Mouse (Mus musculus) limb, embryonic 10.5 days (tissue): ENCODE results near the gene Rbfox3. TPM values are rescaled to one million over a fixed set of nuclear protein-coding genes. Genes with fewer than 3 reads are reported as not detected.

ENCODE experiments used
- DNase-seq: peaks from one replicate; pipeline ENCODE4 v3.0.0-alpha.2; 2017; ENCODE audit warnings: low spot score
- H3K27ac ChIP-seq: fragments of 300-500 bp; sonication (generic); 2 replicates; pipeline ENCODE4 v1.5.1; 2016; ENCODE audit warnings: mild to moderate bottlenecking
- H3K27me3 ChIP-seq: fragments of 300-500 bp; sonication (generic); 2 replicates; pipeline ENCODE4 v1.6.1; 2016; ENCODE audit warnings: low read depth, mild to moderate bottlenecking; ENCODE audit not compliant: poor library complexity, severe bottlenecking
- H3K36me3 ChIP-seq: fragments of 300-500 bp; sonication (generic); 2 replicates; pipeline ENCODE4 v1.6.1; 2016; ENCODE audit warnings: mild to moderate bottlenecking, moderate library complexity
- H3K4me1 ChIP-seq: fragments of 300-500 bp; sonication (generic); 2 replicates; pipeline ENCODE4 v1.6.1; 2016
- H3K4me3 ChIP-seq: fragments of 300-500 bp; sonication (generic); 2 replicates; pipeline ENCODE4 v1.5.1; 2016; ENCODE audit warnings: mild to moderate bottlenecking, moderate library complexity
- H3K9me3 ChIP-seq: fragments of 300-500 bp; sonication (generic); replicated peaks from 2 replicates; pipeline ENCODE4 v1.6.1; 2016; ENCODE audit warnings: mild to moderate bottlenecking
- WGBS: fragments of 180-500 bp; shearing (Covaris S2); methylation state at CpG from one replicate; pipeline ENCODE4 v1.1.7; 2016; 5-methylcytosine and 5-hydroxymethylcytosine counted together
- polyA plus RNA-seq: library from polyadenylated mRNA; unstranded; fragments of >200 nt; fragmentation: Nextera tagmentation; extraction: Ambion mirVana; gene quantifications from 2 replicates; pipeline ENCODE4 v1.2.1, GENCODE M21; 2016

The Rbfox3 gene
- polyA plus RNA-seq, 1 experiment from 2014 or later, result 1.7 TPM

DNA sequence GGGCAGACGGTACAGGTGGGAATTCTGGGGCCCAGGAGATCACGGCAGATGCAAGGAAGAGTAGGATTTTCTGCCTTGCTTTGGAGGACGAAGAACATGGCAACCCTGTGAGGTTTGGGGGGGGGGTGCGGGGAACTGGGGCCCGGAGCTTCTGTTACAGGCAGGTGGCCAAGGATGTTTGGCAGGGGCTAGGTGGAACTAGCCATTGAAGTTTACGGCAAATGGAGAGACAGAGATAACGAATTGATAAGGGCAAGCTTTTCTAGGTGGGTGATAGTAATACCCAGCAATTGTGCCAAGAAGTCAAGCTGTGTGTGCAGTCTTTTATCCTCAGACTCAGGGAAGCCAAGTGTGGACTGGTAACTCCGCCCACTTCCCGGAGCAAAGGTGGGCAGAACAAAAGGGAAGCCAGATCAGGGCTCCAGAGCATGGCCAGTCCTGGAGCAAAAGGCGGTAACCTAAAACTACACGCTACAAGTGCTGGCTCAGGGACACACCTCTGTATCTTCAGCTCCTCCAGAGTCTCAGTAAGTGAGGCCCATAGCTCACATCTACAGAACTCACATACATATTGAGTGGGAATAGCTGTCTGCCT lies 443.9 kb downstream of the Rbfox3 start:
- no peak for DNase-seq
- H3K4me1 ChIP-seq, result peaks cover 21% of the 10 kb centered on the region
- H3K4me3 ChIP-seq, result no peak overlapping the region
- no peaks in the 10 kb centered on the region for H3K27me3 ChIP-seq
- H3K9me3 ChIP-seq, result no peaks in the 10 kb centered on the region
- no peak overlapping the region for H3K27ac ChIP-seq
- no peaks in the 10 kb centered on the region for H3K36me3 ChIP-seq
- WGBS, result 78% methylated on average over 11 of the region's 11 CpGs

DNA sequence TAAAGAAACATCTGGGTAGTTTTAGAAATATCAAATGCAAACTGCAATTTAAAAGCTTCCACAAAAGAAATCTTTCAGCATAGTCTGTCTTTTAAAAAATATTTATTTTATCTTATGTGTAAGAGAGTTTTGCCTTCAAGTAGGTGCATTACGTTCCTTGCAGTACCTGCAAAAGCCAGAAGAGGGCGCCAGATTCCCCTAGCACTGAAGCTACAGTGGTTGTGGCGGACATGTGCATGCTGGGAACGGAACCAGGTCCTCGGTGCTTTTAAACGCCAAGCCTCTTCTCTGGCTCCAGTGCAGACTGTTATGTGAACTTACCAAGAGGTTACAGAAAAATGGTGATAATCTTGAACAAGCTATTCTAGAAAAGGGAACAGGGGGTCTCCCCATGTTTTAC lies 451.1 kb downstream of the Rbfox3 start:
- 70% methylated on average over 6 of the region's 6 CpGs for WGBS
- Histone ChIP-seq H3K4me1 (peaks cover 18% of the 10 kb centered on the region), H3K27ac (no peak overlapping the region), H3K36me3 (no peaks in the 10 kb centered on the region), H3K4me3 (no peak overlapping the region), H3K27me3 (no peaks in the 10 kb centered on the region), H3K9me3 (no peaks in the 10 kb centered on the region)
- DNase-seq, result peak; percentile 53

DNA sequence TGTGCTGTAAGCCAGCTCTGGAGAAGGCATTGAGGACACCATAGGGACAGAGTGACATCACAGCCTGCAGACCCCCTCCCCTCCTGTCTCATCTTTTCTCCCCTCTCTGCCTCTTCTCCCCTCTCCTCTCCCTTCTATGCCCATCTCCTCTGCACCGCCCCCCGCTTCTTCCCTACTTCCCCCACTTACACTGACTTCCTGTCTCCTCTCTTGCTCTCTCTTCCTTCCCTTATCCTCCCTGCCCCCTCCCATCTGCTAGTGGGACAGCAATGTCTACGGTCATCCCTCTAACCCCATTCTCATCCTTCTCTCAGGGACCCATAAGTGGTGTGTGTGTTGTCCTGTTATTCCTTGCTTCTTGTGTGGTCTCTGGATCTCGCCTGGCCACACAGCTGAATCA lies 451.9 kb downstream of the Rbfox3 start:
- Histone ChIP-seq H3K27ac (peak overlapping the region; percentile 58; the same call in 1 of the 2 replicates), H3K27me3 (no peaks in the 10 kb centered on the region), H3K9me3 (no peaks in the 10 kb centered on the region), H3K36me3 (no peaks in the 10 kb centered on the region), H3K4me1 (peaks cover 15% of the 10 kb centered on the region), H3K4me3 (no peak overlapping the region)
- DNase-seq, result no peak
- WGBS, result 66% methylated on average over 4 of the region's 4 CpGs

DNA sequence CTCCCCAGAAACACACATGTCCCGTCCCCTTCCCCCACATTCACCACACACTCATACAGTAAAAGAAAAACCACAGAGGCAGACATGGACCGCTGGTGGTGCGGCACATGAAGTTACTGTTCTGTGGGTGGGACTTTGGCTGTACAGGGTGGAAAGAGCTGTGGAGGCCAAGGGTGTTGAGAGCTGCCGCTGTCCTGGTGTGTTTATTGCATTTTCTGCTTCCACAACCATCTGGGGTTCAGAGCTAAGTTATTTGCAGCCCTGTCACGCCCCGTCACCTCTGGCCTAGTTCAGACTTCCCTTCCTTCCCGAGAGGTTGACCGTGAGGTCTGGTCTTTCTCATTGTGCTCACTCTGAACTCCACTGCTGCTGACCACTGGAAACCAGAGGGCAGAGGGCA lies 452.3 kb downstream of the Rbfox3 start:
- 28% methylated on average over 8 of the region's 8 CpGs for WGBS
- H3K27me3 ChIP-seq, result no peaks in the 10 kb centered on the region
- H3K9me3 ChIP-seq, result no peaks in the 10 kb centered on the region
- H3K4me1 ChIP-seq, result peaks cover 13% of the 10 kb centered on the region
- H3K27ac ChIP-seq, result peak overlapping the region; percentile 58
- DNase-seq, result no peak
- H3K36me3 ChIP-seq, result no peaks in the 10 kb centered on the region
- H3K4me3 ChIP-seq, result peak overlapping the region; percentile 7; the same call in 1 of the 2 replicates

DNA sequence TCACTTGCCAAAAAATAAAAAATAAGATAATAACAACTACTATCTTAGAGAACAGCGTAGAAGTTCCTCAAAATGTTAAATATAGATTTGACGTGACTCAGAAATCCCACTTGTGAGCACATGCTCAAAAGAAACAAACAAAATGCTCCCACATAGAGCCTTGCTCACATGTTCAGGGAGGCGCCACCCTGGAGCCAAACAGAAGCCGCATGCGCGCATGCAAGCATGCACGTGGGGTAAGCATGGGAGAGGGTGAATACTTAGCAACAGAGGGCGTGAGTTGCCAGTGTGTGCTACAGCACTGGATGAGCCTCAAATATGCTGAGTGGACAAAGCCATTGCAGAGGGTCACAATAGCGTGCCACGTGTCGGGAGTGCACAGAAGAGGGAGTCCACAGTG lies 454.5 kb downstream of the Rbfox3 start:
- H3K27me3 ChIP-seq, result no peaks in the 10 kb centered on the region
- H3K4me3 ChIP-seq, result no peak overlapping the region
- 85% methylated on average over 11 of the region's 11 CpGs for WGBS
- H3K36me3 ChIP-seq, result no peaks in the 10 kb centered on the region
- H3K4me1 ChIP-seq, result peaks cover 13% of the 10 kb centered on the region
- no peaks in the 10 kb centered on the region for H3K9me3 ChIP-seq
- no peak overlapping the region for H3K27ac ChIP-seq
- DNase-seq, result no peak

DNA sequence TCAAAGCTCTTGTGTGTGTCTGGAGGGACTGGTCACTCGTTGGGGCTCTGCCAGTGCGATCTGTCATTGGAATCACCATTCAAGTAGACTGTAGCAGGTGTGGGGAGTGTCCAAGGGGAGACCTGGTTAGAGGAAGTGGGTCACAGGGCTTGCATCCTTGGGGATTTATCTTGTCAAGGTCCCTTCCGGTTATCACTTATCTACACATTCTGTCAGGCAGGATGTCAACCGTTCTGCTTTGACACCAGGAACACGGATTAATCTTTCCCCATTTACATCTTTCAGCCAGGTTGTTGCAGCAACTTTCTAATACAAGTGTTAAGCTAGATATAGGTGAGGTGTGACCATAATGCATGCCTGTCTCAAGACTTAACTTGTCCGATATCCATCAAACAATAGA lies 455.6 kb downstream of the Rbfox3 start:
- peaks cover 13% of the 10 kb centered on the region for H3K4me1 ChIP-seq

DNA sequence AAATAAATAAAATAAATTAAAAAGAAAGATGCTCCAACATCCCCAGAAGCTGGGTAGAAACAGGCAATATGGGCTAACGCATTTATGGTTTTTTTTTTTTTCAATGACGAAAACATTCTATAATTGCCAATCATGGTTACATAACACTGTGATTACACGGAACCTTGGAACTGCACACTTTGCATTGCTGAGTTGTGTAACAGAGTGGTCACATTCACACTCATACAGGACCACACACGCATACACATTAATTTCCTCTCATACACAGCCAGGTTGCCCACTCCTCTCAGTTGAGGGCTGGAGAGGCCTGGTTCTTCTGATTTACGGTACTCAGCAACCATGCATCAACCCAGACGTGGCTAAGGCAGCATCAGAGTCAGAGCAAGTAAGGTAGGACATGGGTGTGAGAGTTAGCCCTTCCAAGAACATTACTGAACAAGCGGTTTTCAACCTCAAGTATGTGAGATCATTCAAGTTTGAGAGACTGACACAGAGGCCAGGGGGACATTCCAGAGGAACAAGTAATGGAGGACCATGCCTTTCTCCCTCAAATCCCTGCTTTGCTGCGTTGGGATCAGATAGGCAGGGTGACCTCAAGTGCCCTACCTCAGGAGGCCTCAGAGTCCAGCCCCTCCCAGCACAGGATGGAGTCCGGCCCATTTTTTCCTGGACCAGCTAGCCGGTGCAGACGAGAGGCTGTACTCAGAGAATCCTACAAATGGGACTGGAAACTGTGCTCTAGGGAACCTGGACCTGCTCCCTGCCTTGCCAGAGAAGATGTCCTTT lies 457.3 kb downstream of the Rbfox3 start:
- Histone ChIP-seq H3K27me3 (no peaks in the 10 kb centered on the region), H3K4me1 (peaks cover 6% of the 10 kb centered on the region), H3K27ac (no peak overlapping the region), H3K9me3 (no peaks in the 10 kb centered on the region), H3K36me3 (no peaks in the 10 kb centered on the region), H3K4me3 (no peak overlapping the region)
- 78% methylated on average over 11 of the region's 11 CpGs for WGBS
- no peak for DNase-seq

More for the DNA sequence above, 455.6 kb downstream of the Rbfox3 start:
- WGBS, result 89% methylated on average over 6 of the region's 6 CpGs
- Histone ChIP-seq H3K36me3 (no peaks in the 10 kb centered on the region), H3K9me3 (no peaks in the 10 kb centered on the region), H3K27me3 (no peaks in the 10 kb centered on the region), H3K27ac (no peak overlapping the region), H3K4me3 (no peak overlapping the region)
- no peak for DNase-seq

DNA sequence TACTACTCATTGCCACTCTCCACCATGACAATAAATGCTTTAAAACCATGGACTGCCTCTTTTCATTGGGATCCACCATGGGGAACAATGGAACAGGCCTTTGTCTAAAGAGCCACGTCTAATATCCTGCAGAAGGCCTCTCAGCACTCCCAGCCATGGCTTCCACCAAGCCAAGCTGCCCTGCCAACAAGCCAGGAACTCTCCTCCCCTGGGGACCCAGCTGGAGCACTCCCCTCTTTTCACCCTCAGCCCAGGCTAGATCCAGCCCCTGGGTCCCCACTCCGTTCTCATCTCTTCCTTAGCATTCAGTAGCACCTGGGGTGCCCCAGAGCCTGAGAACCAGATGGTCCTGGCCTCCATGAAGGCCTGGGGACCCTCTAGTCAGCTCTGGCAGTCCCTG lies 458.4 kb downstream of the Rbfox3 start:
- no peaks in the 10 kb centered on the region for H3K27me3 ChIP-seq
- H3K4me3 ChIP-seq, result no peak overlapping the region
- DNase-seq, result no peak
- no peak overlapping the region for H3K27ac ChIP-seq
- no peaks in the 10 kb centered on the region for H3K36me3 ChIP-seq
- WGBS, result 73% methylated on average over 2 of the region's 2 CpGs
- no peaks in the 10 kb centered on the region for H3K9me3 ChIP-seq
- H3K4me1 ChIP-seq, result peaks cover 3% of the 10 kb centered on the region; the same call in 1 of the 2 replicates

DNA sequence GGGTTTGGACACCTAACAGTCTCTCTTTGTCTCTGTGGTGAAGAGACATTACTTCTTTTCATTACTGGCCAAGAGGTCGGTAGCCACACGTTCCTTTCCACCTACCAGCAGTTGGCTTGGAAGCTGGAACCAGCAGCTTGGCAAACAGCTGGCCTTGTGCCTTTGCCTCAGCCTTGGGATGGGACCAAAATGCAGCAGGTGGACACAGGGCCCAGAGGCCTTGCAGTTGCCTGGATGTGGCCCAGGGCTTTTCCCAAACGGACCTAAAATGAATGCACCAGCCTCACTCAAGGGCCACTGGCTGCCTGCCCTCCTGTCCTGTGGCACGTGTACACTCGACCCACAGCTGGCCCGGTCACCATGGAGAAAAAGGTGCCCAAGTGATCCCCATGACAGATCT lies 460.2 kb downstream of the Rbfox3 start:
- 87% methylated on average over 6 of the region's 6 CpGs for WGBS
- H3K9me3 ChIP-seq, result no peaks in the 10 kb centered on the region
- no peak overlapping the region for H3K4me3 ChIP-seq
- no peaks in the 10 kb centered on the region for H3K36me3 ChIP-seq
- peaks cover 19% of the 10 kb centered on the region for H3K4me1 ChIP-seq
- no peaks in the 10 kb centered on the region for H3K27me3 ChIP-seq
- no peak for DNase-seq
- H3K27ac ChIP-seq, result no peak overlapping the region

DNA sequence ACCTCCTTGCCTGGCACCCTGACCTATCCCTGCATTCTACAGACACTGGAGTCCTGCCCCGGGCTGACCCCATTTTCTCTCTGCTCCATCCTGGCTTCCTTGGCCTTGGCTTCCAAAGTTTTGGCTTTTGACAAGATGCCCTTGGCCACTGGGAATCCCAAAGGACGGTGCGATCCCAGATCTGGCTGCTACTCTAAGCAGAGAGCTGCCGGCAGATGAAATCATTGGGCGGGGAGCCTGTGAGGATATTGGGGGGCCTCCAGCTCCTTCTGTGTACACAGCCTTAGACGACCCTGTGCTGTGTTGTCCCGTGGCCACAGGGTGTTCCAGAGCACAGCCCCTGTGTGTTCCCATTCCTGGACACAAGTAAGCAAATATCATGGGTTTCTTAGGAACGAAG lies 463.0 kb downstream of the Rbfox3 start:
- Histone ChIP-seq H3K27ac (no peak overlapping the region), H3K4me1 (peaks cover 19% of the 10 kb centered on the region), H3K36me3 (no peaks in the 10 kb centered on the region), H3K27me3 (peaks cover 4% of the 10 kb centered on the region; the same call in 1 of the 2 replicates), H3K9me3 (no peaks in the 10 kb centered on the region), H3K4me3 (no peak overlapping the region)
- WGBS, result 90% methylated on average over 8 of the region's 8 CpGs
- DNase-seq, result no peak

DNA sequence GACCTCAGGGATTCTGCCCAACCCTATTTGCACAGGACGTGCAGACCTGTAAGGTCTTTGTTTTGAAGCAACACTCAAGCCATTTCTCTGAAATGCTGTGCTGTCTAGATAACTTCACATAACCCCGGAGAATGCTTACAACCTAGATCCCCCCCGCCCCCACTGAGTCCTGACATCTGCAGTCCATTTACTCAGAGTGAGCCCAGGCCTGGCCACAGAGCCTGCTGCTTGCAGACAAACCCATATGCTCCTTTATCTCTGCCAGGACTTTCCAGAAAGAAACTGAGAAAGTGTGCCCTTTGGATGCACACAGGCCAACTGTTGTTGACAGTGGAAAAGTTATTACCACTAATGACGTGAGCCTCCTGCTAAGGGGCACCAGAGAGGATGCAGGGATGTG lies 464.1 kb downstream of the Rbfox3 start:
- DNase-seq, result no peak
- Histone ChIP-seq H3K4me3 (no peak overlapping the region), H3K9me3 (no peaks in the 10 kb centered on the region), H3K36me3 (no peaks in the 10 kb centered on the region), H3K27ac (peak overlapping the region; percentile 1; the same call in 1 of the 2 replicates), H3K4me1 (peaks cover 21% of the 10 kb centered on the region), H3K27me3 (peaks cover 4% of the 10 kb centered on the region; the same call in 1 of the 2 replicates)
- WGBS, result 45% methylated on average over 4 of the region's 4 CpGs

DNA sequence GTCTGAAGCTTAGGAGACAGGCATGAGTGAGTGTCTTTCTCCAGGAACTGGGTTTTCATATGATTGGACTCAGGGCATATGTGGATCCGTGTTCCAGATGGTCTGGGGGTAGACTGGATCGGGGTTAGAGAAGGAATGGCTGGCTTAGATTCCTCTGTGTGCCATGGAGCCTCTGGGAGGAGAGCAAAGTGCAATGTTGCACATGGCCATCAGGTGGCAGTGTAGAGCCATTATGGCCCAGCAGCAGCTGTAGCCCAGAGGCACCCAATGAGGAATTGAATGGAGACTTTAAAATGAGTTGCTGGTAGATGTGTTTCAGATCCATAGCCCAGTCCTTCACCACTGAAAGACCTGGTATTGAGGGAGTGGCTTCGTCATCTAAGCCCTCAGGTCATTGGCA lies 465.6 kb downstream of the Rbfox3 start:
- Histone ChIP-seq H3K4me3 (no peak overlapping the region), H3K27me3 (peaks cover 4% of the 10 kb centered on the region; the same call in 1 of the 2 replicates), H3K36me3 (no peaks in the 10 kb centered on the region), H3K27ac (no peak overlapping the region), H3K9me3 (no peaks in the 10 kb centered on the region), H3K4me1 (peaks cover 21% of the 10 kb centered on the region)
- 22% methylated on average over 3 of the region's 3 CpGs for WGBS
- peak; percentile 83 for DNase-seq

DNA sequence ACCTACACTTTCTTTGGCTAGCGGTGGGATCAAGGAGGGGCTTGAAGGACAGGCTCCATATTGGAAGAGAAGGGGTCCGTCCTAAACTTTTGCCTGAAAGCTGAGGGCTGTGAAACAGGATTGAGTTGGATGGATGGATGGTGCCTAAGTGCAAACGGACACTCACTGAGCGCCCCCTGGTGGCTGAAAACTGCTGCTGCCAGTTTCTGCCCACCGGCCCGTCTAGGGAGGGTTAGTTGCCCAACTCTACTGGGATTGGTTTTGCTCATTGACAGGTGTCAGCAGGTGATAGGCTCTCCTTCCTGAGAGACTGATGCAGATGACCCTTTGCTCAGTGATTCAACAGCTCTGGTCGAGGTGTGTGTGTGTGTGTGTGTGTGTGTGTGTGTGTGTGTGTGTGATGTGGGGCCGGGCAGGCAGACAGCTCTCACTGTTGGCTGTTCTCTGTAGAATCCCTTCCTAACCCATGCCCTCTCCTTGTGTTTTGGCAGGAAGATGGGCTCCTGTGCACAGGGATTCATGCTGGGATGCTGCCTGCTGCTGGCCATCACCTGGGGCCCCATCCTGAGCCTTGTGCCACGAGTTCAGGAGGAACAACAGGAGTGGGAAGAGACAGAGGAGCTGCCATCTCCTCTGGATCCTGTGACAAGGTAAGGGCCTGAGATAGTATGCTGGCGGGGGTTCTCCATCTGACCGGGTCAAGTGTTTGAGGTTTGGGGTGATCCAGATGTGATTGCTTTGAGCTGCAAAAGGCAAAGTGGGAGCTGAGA lies 468.0 kb downstream of the Rbfox3 start:
- no peaks in the 10 kb centered on the region for H3K36me3 ChIP-seq
- 0 out of 2 replicates have a peak overlapping the region, but pooled peaks have one; percentile 32 for H3K27ac ChIP-seq
- H3K4me1 ChIP-seq, result peaks cover 36% of the 10 kb centered on the region
- no peak overlapping the region for H3K4me3 ChIP-seq
- H3K27me3 ChIP-seq, result peaks cover 4% of the 10 kb centered on the region; the same call in 1 of the 2 replicates
- 35% methylated on average over 11 of the region's 11 CpGs for WGBS
- H3K9me3 ChIP-seq, result no peaks in the 10 kb centered on the region
- DNase-seq, result peak; percentile 93
